Mouse (Mus musculus): Measurements from ENCODE around the gene Gdf15. TPM values are rescaled to one million over a fixed set of nuclear protein-coding genes. Genes with fewer than 3 reads are reported as not detected.

The Gdf15 gene
- total and polyA plus RNA-seq, 3 experiments: 0.03 TPM; not detected in 2

DNA sequence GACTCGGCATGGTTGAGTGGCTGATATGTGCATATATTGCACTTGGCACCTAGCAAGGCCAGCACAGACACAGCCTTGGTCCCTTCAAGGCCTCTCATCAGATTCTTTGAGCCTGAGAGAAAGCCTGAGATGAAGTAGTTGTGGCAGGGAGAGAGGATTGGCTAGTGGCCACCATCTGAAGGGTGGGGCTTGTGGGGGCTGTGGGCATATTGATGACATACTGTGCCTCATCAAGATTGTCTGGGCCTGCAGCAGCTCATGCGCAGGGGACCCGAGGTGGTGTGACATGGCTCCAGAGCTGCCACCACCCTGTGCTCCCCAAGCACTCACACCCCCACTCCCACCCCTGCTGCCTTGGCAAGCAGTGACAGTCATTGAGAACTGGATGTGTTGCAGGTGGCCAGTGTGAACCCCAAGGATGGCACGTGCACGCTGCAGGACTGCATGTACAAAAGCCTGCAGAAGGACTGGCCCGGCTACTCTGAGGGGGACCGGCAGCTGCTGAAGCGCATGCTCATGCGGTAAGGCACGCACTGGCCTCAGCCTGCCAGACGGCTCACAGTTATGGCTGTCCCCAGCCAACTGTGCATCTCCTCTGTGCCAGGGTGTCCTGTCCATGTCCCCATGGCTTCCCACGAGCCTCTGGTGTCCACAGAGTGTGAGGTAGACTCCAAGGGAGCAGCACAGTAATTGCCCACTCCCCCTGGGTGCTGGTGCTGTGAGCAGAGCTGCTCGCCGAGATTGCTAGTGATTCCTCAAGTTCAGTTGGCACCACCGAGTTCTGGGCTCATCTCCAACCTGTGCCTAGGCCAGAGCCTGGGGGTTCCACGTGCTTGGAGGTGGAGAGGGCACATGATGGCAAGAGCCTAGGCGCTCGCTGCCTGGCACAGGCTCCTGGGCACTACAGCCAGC lies 48.5 kb downstream of the Gdf15 start:
- peaks cover 12% of the 10 kb centered on the region for H3K4me1 ChIP-seq (ENCODE audit: insufficient read depth, low read depth, low read length)
- no peak for ATAC-seq (ENCODE audit: extremely low read depth, insufficient number of reproducible peaks, low FRiP score, poor library complexity, severe bottlenecking)
- H3K9me3 ChIP-seq (replicated peaks): no peaks in the 10 kb centered on the region
- TF ChIP-seq CTCF (IDR thresholded peaks at IDR 0.05; ENCODE audit: low read depth, low read length): no peak
- TF ChIP-seq GATA2 (IDR thresholded peaks at IDR 0.05; ENCODE audit: borderline replicate concordance, low read depth, low read length): no peak
- H3K4me3 ChIP-seq (ENCODE audit: low read depth, low read length): no peak overlapping the region
- DNase-seq (ENCODE audit: low spot score): no peak
- peaks cover 90% of the 10 kb centered on the region for H3K36me3 ChIP-seq (replicated peaks)
- H3K27me3 ChIP-seq (ENCODE audit: insufficient read depth, low read length): no peaks in the 10 kb centered on the region

Other genes with a start within 250 kb of the Gdf15 start
Only the 20 nearest of the 26 such genes appear.
- gene Klhl26, start 155.5 kb downstream of the Gdf15 start, total RNA-seq (2014; fragmentation: Nextera tagmentation): 23.6 and 23.8 TPM in 2 replicates
- gene Klhl26, start 155.5 kb downstream of the Gdf15 start, total RNA-seq (2017): 11.6 and 13.9 TPM in 2 replicates
- 10.8 and 12.8 TPM in 2 replicates for gene Klhl26, start 155.5 kb downstream of the Gdf15 start, polyA plus RNA-seq (2012)
- not detected in 2 replicates for gene Tmem59l, start 145.1 kb downstream of the Gdf15 start, total RNA-seq (2014; fragmentation: Nextera tagmentation)
- 0.12 TPM in 1 of 2 replicates, not detected in the other for gene Tmem59l, start 145.1 kb downstream of the Gdf15 start, total RNA-seq (2017)
- 0.03 TPM in 1 of 2 replicates, not detected in the other for gene Tmem59l, start 145.1 kb downstream of the Gdf15 start, polyA plus RNA-seq (2012)
- not detected in 2 replicates for gene Crlf1, start 139.3 kb downstream of the Gdf15 start, total RNA-seq (2014; fragmentation: Nextera tagmentation)
- not detected in 2 replicates for gene Crlf1, start 139.3 kb downstream of the Gdf15 start, total RNA-seq (2017)
- gene Crlf1, start 139.3 kb downstream of the Gdf15 start, polyA plus RNA-seq (2012): not detected in 2 replicates
- 43.6 and 44.2 TPM in 2 replicates for gene Rex1bd, start 125.7 kb downstream of the Gdf15 start, total RNA-seq (2014; fragmentation: Nextera tagmentation)
- 86.9 and 94.9 TPM in 2 replicates for gene Rex1bd, start 125.7 kb downstream of the Gdf15 start, total RNA-seq (2017)
- 187 and 223 TPM in 2 replicates for gene Rex1bd, start 125.7 kb downstream of the Gdf15 start, polyA plus RNA-seq (2012)
- 4,646 and 5,141 TPM in 2 replicates for gene Uba52, start 121.7 kb downstream of the Gdf15 start, total RNA-seq (2014; fragmentation: Nextera tagmentation)
- 3,490 and 3,572 TPM in 2 replicates for gene Uba52, start 121.7 kb downstream of the Gdf15 start, total RNA-seq (2017)
- gene Uba52, start 121.7 kb downstream of the Gdf15 start, polyA plus RNA-seq (2012): 592 and 1,322 TPM in 2 replicates
- gene Fkbp8, start 104.7 kb downstream of the Gdf15 start, total RNA-seq (2014; fragmentation: Nextera tagmentation): 228 and 232 TPM in 2 replicates
- 206 and 221 TPM in 2 replicates for gene Fkbp8, start 104.7 kb downstream of the Gdf15 start, total RNA-seq (2017)
- 939 and 1,510 TPM in 2 replicates for gene Fkbp8, start 104.7 kb downstream of the Gdf15 start, polyA plus RNA-seq (2012)
- gene Kxd1, start 104.5 kb downstream of the Gdf15 start, total RNA-seq (2014; fragmentation: Nextera tagmentation): 180 and 189 TPM in 2 replicates
- gene Kxd1, start 104.5 kb downstream of the Gdf15 start, total RNA-seq (2017): 47.5 and 50.9 TPM in 2 replicates
- 40.0 and 49.9 TPM in 2 replicates for gene Kxd1, start 104.5 kb downstream of the Gdf15 start, polyA plus RNA-seq (2012)
- gene Ell, start 93.0 kb downstream of the Gdf15 start, total RNA-seq (2014; fragmentation: Nextera tagmentation): 20.8 and 22.7 TPM in 2 replicates
- 7.6 and 9.1 TPM in 2 replicates for gene Ell, start 93.0 kb downstream of the Gdf15 start, total RNA-seq (2017)
- 56.4 and 59.0 TPM in 2 replicates for gene Ell, start 93.0 kb downstream of the Gdf15 start, polyA plus RNA-seq (2012)
- 22.9 and 24.4 TPM in 2 replicates for gene Isyna1, start 38.1 kb downstream of the Gdf15 start, total RNA-seq (2014; fragmentation: Nextera tagmentation)
- gene Isyna1, start 38.1 kb downstream of the Gdf15 start, total RNA-seq (2017): 35.8 and 36.8 TPM in 2 replicates
- gene Isyna1, start 38.1 kb downstream of the Gdf15 start, polyA plus RNA-seq (2012): 141 and 157 TPM in 2 replicates
- 21.7 and 31.0 TPM in 2 replicates for gene Ssbp4, start 23.6 kb downstream of the Gdf15 start, total RNA-seq (2014; fragmentation: Nextera tagmentation)
- 51.7 and 114 TPM in 2 replicates for gene Ssbp4, start 23.6 kb downstream of the Gdf15 start, total RNA-seq (2017)
- gene Ssbp4, start 23.6 kb downstream of the Gdf15 start, polyA plus RNA-seq (2012): 606 and 1,025 TPM in 2 replicates
- gene Lrrc25, start 16.3 kb downstream of the Gdf15 start, total RNA-seq (2014; fragmentation: Nextera tagmentation): 1.3 and 2.6 TPM in 2 replicates
- gene Lrrc25, start 16.3 kb downstream of the Gdf15 start, total RNA-seq (2017): 1.2 and 1.6 TPM in 2 replicates
- 1.6 and 1.7 TPM in 2 replicates for gene Lrrc25, start 16.3 kb downstream of the Gdf15 start, polyA plus RNA-seq (2012)
- gene Pgpep1, start 27.9 kb upstream of the Gdf15 start, total RNA-seq (2014; fragmentation: Nextera tagmentation): 16.6 and 23.1 TPM in 2 replicates
- 9.4 and 9.5 TPM in 2 replicates for gene Pgpep1, start 27.9 kb upstream of the Gdf15 start, total RNA-seq (2017)
- gene Pgpep1, start 27.9 kb upstream of the Gdf15 start, polyA plus RNA-seq (2012): 3.1 and 3.3 TPM in 2 replicates
- 94.1 and 95.7 TPM in 2 replicates for gene Lsm4, start 40.8 kb upstream of the Gdf15 start, total RNA-seq (2014; fragmentation: Nextera tagmentation)
- gene Lsm4, start 40.8 kb upstream of the Gdf15 start, total RNA-seq (2017): 151 and 174 TPM in 2 replicates
- gene Lsm4, start 40.8 kb upstream of the Gdf15 start, polyA plus RNA-seq (2012): 889 and 1,166 TPM in 2 replicates
- gene Jund, start 66.5 kb upstream of the Gdf15 start, total RNA-seq (2014; fragmentation: Nextera tagmentation): 60.3 and 72.4 TPM in 2 replicates
- gene Jund, start 66.5 kb upstream of the Gdf15 start, total RNA-seq (2017): 40.2 and 75.5 TPM in 2 replicates
- 183 and 252 TPM in 2 replicates for gene Jund, start 66.5 kb upstream of the Gdf15 start, polyA plus RNA-seq (2012)
- gene Iqcn, start 71.0 kb upstream of the Gdf15 start, total RNA-seq (2014; fragmentation: Nextera tagmentation): not detected in 2 replicates
- gene Iqcn, start 71.0 kb upstream of the Gdf15 start, total RNA-seq (2017): 0.05 and 0.06 TPM in 2 replicates
- gene Iqcn, start 71.0 kb upstream of the Gdf15 start, polyA plus RNA-seq (2012): 0.02 TPM in 1 of 2 replicates, not detected in the other
- gene Gm3336, start 86.1 kb upstream of the Gdf15 start, total RNA-seq (2014; fragmentation: Nextera tagmentation): 1.6 and 3.7 TPM in 2 replicates
- 0.93 and 2.8 TPM in 2 replicates for gene Gm3336, start 86.1 kb upstream of the Gdf15 start, total RNA-seq (2017)
- gene Gm3336, start 86.1 kb upstream of the Gdf15 start, polyA plus RNA-seq (2012): 0.66 and 0.68 TPM in 2 replicates
- 0.83 TPM in 1 of 2 replicates, not detected in the other for gene Pde4c, start 91.3 kb upstream of the Gdf15 start, total RNA-seq (2014; fragmentation: Nextera tagmentation)
- gene Pde4c, start 91.3 kb upstream of the Gdf15 start, total RNA-seq (2017): 0.22 TPM in 1 of 2 replicates, not detected in the other
- gene Pde4c, start 91.3 kb upstream of the Gdf15 start, polyA plus RNA-seq (2012): 0.41 and 0.95 TPM in 2 replicates
- gene Rab3a, start 122.2 kb upstream of the Gdf15 start, total RNA-seq (2014; fragmentation: Nextera tagmentation): 11.2 and 11.4 TPM in 2 replicates
- 4.6 and 7.0 TPM in 2 replicates for gene Rab3a, start 122.2 kb upstream of the Gdf15 start, total RNA-seq (2017)
- 10.8 and 15.4 TPM in 2 replicates for gene Rab3a, start 122.2 kb upstream of the Gdf15 start, polyA plus RNA-seq (2012)
- 63.1 and 67.1 TPM in 2 replicates for gene Mpv17l2, start 128.5 kb upstream of the Gdf15 start, total RNA-seq (2014; fragmentation: Nextera tagmentation)
- 13.5 and 13.9 TPM in 2 replicates for gene Mpv17l2, start 128.5 kb upstream of the Gdf15 start, total RNA-seq (2017)
- 89.1 and 101 TPM in 2 replicates for gene Mpv17l2, start 128.5 kb upstream of the Gdf15 start, polyA plus RNA-seq (2012)
- 7.1 and 16.3 TPM in 2 replicates for gene Pik3r2, start 144.3 kb upstream of the Gdf15 start, total RNA-seq (2014; fragmentation: Nextera tagmentation)
- 11.8 and 13.3 TPM in 2 replicates for gene Pik3r2, start 144.3 kb upstream of the Gdf15 start, total RNA-seq (2017)
- gene Pik3r2, start 144.3 kb upstream of the Gdf15 start, polyA plus RNA-seq (2012): 55.0 and 68.8 TPM in 2 replicates

Measured in G1E (cell line).